Mouse (Mus musculus) ovary, adult 2 months (tissue): ENCODE data around the gene Chil1. TPM values are rescaled to one million over a fixed set of nuclear protein-coding genes. Genes with fewer than 3 reads are reported as not detected.

Source experiments
- polyA plus RNA-seq: library from polyadenylated mRNA; depleted of rRNA; stranded (reverse); fragments of >200 nt; gene quantifications from 2 replicates; pipeline ENCODE4 v1.2.3, GENCODE M21; 2012; rRNA removed

Gene Chil1
- 1.1 and 2.4 TPM in 2 replicates for polyA plus RNA-seq

GRCm38 (mm10) chr1:134182025-134182424 lies at the start of gene Chil1:
Gene Chil1, plus strand, starts transcription at chr1:134182176.

GRCm38 (mm10) chr1:134193126-134193525 lies 11.2 kb downstream of the Chil1 start, which contains the start of gene Mybph:
Gene Mybph, plus strand, starts transcription at chr1:134193448.

DNA sequence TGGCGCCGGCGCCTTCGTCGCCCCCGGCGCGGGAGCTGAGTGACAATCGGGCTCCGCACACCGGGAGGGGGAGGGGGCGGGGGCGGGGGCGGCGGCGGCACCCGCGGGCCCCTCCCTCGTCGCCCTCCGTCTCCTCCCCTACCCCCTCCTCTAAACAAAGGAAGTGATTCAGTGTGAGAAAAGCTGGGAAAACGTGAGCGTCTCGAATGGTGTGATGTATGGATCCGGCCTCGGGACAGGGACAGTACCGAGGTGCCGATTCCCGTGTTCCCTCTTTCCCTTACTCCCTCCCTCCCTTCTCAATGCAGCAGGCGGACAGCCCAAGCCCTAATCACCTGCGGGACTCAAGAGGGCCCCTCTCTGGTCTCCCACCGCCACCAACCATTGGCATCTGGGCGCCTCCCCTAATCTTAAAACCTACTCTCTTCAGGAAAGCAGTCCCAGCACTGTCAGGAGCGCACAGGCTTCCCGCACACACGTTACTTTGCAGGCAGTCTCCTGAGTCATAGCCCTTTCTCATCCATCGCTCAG lies 53.5 kb downstream of the Chil1 start, which contains the start of gene Adora1:
TSS of gene Adora1 (minus strand) at position 41 of the 531 bp plus-strand sequence.

Other genes starting within 250 kb of the Chil1 start
- 7.0 and 11.3 TPM in 2 replicates for gene Fmod, start 144.9 kb upstream of the Chil1 start, polyA plus RNA-seq
- 34.0 and 46.2 TPM in 2 replicates for gene Btg2, start 103.1 kb upstream of the Chil1 start, polyA plus RNA-seq
- 0.23 and 0.25 TPM in 2 replicates for gene Chit1, start 70.9 kb upstream of the Chil1 start, polyA plus RNA-seq
- not detected in 2 replicates for gene Mybph, start 11.3 kb downstream of the Chil1 start, polyA plus RNA-seq
- 21.1 and 22.9 TPM in 2 replicates for gene Adora1, start 53.3 kb downstream of the Chil1 start, polyA plus RNA-seq
- not detected in 2 replicates for gene Myog, start 107.8 kb downstream of the Chil1 start, polyA plus RNA-seq
- 7.8 and 10.4 TPM in 2 replicates for gene Ppfia4, start 150.8 kb downstream of the Chil1 start, polyA plus RNA-seq
- 52.3 and 58.2 TPM in 2 replicates for gene Tmem183a, start 179.8 kb downstream of the Chil1 start, polyA plus RNA-seq
- not detected in 2 replicates for gene 4933406M09Rik, start 203.8 kb downstream of the Chil1 start, polyA plus RNA-seq
- gene Cyb5r1, start 223.4 kb downstream of the Chil1 start, polyA plus RNA-seq = 73.0 and 80.6 TPM in 2 replicates
- 114 and 145 TPM in 2 replicates for gene Adipor1, start 233.2 kb downstream of the Chil1 start, polyA plus RNA-seq